Mouse (Mus musculus) heart, embryonic 12.5 days (tissue): ENCODE data around the gene Gadl1. TPM values are rescaled to one million over a fixed set of nuclear protein-coding genes. Genes with fewer than 3 reads are reported as not detected.

ENCODE experiments used
- ATAC-seq: fragments of 200-750 bp; cut with Nextera tagmentation; 2 replicates; pipeline ENCODE4 v1.8.0; 2017; ENCODE audit warnings: moderate TSS enrichment, moderate library complexity; ENCODE audit not compliant: insufficient number of reproducible peaks, low FRiP score
- H3K27ac ChIP-seq: fragments of 300-500 bp; sonication (generic); 2 replicates; pipeline ENCODE4 v1.5.1; 2016; ENCODE audit warnings: mild to moderate bottlenecking, moderate library complexity; ENCODE audit not compliant: poor library complexity, severe bottlenecking
- H3K27me3 ChIP-seq: fragments of 300-500 bp; sonication (generic); replicated peaks from 2 replicates; pipeline ENCODE4 v1.6.1; 2016; ENCODE audit warnings: mild to moderate bottlenecking, moderate library complexity
- H3K36me3 ChIP-seq: fragments of 300-500 bp; sonication (generic); 2 replicates; pipeline ENCODE4 v1.6.1; 2016; ENCODE audit warnings: mild to moderate bottlenecking, moderate library complexity
- H3K4me1 ChIP-seq: fragments of 300-500 bp; sonication (generic); replicated peaks from 2 replicates; pipeline ENCODE4 v1.6.1; 2016; ENCODE audit warnings: mild to moderate bottlenecking
- H3K4me2 ChIP-seq: fragments of 300-500 bp; sonication (generic); 2 replicates; pipeline ENCODE4 v1.6.1; 2016; ENCODE audit warnings: mild to moderate bottlenecking, moderate library complexity
- H3K4me3 ChIP-seq: fragments of 300-500 bp; sonication (generic); 2 replicates; pipeline ENCODE4 v1.5.1; 2016; ENCODE audit warnings: mild to moderate bottlenecking
- H3K9ac ChIP-seq: fragments of 300-500 bp; sonication (generic); 2 replicates; pipeline ENCODE4 v1.6.1; 2016; ENCODE audit warnings: mild to moderate bottlenecking, moderate library complexity
- H3K9me3 ChIP-seq: fragments of 300-500 bp; sonication (generic); replicated peaks from 2 replicates; pipeline ENCODE4 v1.6.1; 2016; ENCODE audit warnings: mild to moderate bottlenecking, moderate library complexity
- WGBS: fragments of 180-500 bp; shearing (Covaris S2); methylation state at CpG from one replicate; pipeline ENCODE4 v1.1.7; 2016; 5-methylcytosine and 5-hydroxymethylcytosine counted together
- polyA plus RNA-seq: library from polyadenylated mRNA; unstranded; fragments of >200 nt; fragmentation: Nextera tagmentation; extraction: Ambion mirVana; gene quantifications from 2 replicates; pipeline ENCODE4 v1.2.1, GENCODE M21; 2016

Gene Gadl1
- polyA plus RNA-seq, 1 experiment from 2014 or later, result 0.46 TPM

DNA sequence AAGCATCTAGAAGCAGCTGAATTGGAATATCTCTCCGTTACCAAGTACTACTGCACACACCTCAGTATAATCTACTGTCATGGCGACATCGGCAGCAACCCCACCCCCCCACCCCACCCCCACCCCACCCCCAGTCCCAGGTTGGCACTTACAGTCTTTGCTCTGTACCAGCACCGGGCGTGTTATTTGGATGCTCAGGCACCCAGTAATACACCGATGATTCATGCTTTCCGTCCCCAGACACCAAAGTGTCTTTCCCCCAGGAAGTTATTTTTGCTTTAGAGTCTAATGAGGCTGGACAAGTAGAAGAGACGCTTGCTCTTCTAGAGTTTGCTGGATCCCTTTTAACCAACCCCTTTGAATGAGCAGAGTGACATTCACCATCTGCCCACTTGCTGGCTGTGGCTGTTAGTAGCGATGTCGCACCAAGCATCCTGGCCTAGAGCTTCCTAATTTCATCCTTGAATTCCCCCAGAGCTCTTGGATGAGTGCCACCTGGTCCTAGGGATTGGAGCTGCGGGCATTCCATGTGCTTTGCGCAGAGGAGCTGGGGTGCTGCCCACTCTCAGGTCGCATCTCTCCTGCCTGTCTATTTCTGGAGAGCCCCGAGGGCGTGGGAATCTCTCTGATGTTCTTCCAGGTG, 68.5 kb downstream of the Gadl1 start:
- ATAC-seq, result no peak
- no peak overlapping the region for H3K27ac ChIP-seq
- peaks cover 3% of the 10 kb centered on the region for H3K4me1 ChIP-seq
- no peaks in the 10 kb centered on the region for H3K36me3 ChIP-seq
- H3K9me3 ChIP-seq, result no peaks in the 10 kb centered on the region; the same call in none of the 2 replicates
- 77% methylated on average over 15 of the region's 15 CpGs for WGBS
- H3K9ac ChIP-seq, result no peak overlapping the region
- H3K27me3 ChIP-seq, result no peaks in the 10 kb centered on the region
- no peak overlapping the region for H3K4me2 ChIP-seq
- no peak overlapping the region for H3K4me3 ChIP-seq

DNA sequence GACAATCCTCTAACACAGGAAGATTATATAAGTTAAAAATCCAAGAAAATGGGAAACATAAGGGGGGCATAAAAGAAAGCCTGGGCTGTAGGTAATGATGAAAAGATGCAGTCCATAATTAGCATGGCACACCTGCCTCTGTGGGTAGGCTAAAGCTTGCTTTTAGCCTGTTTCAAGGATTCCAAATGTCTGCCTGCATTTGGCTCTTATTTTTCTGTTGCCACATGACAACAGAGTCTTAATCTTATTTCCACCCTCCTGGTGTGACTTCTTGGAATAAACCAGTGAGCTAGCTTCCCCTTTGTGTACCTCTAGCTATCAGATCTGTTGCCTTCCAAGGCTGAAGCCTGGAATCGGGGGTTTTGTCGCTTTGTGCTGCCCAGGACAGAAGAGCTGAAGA, 69.2 kb downstream of the Gadl1 start:
- no peak overlapping the region for H3K27ac ChIP-seq
- WGBS, result 55% methylated on average over 2 of the region's 2 CpGs
- peaks cover 3% of the 10 kb centered on the region for H3K4me1 ChIP-seq
- ATAC-seq, result no peak
- no peaks in the 10 kb centered on the region for H3K27me3 ChIP-seq
- H3K4me2 ChIP-seq, result no peak overlapping the region
- H3K4me3 ChIP-seq, result no peak overlapping the region
- H3K9me3 ChIP-seq, result no peaks in the 10 kb centered on the region; the same call in none of the 2 replicates
- H3K9ac ChIP-seq, result no peak overlapping the region
- H3K36me3 ChIP-seq, result no peaks in the 10 kb centered on the region

- 84% methylated on average over 7 of the region's 7 CpGs for WGBS
- Histone ChIP-seq H3K9me3 (0 out of 2 replicates have a peak, but pooled peaks cover 4% of the 10 kb centered on the region), H3K4me2 (no peak overlapping the region), H3K9ac (no peak overlapping the region), H3K36me3 (no peaks in the 10 kb centered on the region), H3K27ac (no peak overlapping the region), H3K4me3 (no peak overlapping the region), H3K4me1 (peaks cover 13% of the 10 kb centered on the region), H3K27me3 (no peaks in the 10 kb centered on the region)
- ATAC-seq, result no peak
These were observed 81.4 kb downstream of the Gadl1 start for GRCm38 (mm10) chr9:115990661-115991060.

DNA sequence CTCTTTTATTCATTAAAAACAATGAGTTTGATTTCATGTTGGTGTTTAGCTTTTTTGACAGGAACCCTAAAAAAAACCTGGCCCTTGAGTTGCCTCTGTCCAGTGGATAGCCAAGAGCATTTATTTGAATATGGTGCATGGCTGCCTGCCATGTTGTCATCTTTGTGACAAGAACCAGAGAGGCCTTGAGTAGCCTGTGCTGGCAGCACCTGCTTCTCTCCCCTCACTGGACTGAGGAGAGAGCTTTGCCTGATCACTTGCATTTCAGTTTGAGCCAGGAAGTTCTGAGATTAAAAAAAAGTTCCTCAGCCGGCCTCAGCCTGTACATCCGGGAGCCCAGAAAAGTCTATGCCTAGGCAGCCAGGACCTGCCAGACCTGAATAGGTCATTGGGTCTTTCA, 85.5 kb downstream of the Gadl1 start:
- Histone ChIP-seq H3K27me3 (no peaks in the 10 kb centered on the region), H3K4me1 (peaks cover 18% of the 10 kb centered on the region), H3K9me3 (0 out of 2 replicates have a peak, but pooled peaks cover 7% of the 10 kb centered on the region), H3K27ac (no peak overlapping the region), H3K4me3 (no peak overlapping the region), H3K4me2 (no peak overlapping the region), H3K9ac (no peak overlapping the region), H3K36me3 (no peaks in the 10 kb centered on the region)
- no peak for ATAC-seq
- 54% methylated on average over 2 of the region's 2 CpGs for WGBS

DNA sequence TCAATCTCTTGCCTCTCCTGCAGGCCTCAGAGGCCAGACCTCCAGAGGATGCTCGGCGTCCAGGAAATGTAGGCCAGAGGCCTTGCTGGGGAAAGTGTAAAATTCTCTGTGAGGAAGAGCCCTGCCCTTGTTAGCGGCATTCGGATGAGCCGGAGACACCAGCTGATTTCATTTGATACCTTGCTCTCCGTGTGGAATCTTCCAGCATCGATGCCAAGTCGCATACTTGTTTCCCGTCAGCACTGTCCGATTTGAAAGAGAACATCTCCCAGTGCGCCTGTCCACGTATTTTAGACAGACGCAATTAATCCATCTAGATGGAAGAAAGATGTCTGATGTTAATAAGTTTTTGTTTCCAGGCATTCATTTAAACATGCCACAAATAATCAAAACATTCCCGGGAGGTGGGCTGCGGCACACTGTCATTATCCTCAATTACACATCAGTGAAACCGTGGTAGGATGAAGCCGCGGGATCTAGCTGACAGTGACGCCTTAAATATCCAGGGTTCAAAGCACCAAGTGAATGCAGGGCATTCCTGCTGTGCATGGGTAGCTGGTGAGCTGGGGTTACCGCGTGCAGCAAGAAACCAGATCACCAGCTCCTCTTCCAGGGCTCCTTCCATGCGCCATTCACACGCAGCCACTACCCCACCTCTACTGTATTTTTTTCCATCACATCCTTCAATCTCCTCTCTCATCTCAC, 86.8 kb downstream of the Gadl1 start:
- H3K36me3 ChIP-seq, result no peaks in the 10 kb centered on the region
- no peak overlapping the region for H3K4me2 ChIP-seq
- H3K27me3 ChIP-seq, result no peaks in the 10 kb centered on the region
- H3K9me3 ChIP-seq, result 0 out of 2 replicates have a peak, but pooled peaks cover 3% of the 10 kb centered on the region
- 85% methylated on average over 23 of the region's 23 CpGs for WGBS
- no peak overlapping the region for H3K9ac ChIP-seq
- H3K4me1 ChIP-seq, result peaks cover 18% of the 10 kb centered on the region
- no peak for ATAC-seq
- no peak overlapping the region for H3K4me3 ChIP-seq
- no peak overlapping the region for H3K27ac ChIP-seq

DNA sequence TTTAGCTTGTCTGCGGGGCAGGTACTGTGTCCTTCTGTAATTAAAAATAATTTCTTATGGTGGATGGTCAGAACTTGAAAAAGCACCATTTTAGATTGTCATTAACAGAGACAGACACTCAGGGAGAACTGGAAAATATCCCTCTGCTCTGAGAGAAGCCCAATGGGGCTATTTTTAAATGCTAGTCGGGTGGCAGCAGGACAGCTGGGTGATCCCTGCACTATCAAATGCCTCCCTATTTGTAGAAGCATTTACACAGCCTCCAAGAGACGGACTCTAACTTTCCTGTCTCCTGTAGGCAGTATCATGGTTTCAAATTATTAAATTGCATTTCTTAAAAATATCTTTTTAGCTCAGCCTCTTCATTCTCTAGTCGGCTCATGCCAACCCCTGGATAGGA, 89.1 kb downstream of the Gadl1 start:
- no peak overlapping the region for H3K4me3 ChIP-seq
- 0 out of 2 replicates have a peak, but pooled peaks cover 3% of the 10 kb centered on the region for H3K9me3 ChIP-seq
- no peaks in the 10 kb centered on the region for H3K27me3 ChIP-seq
- peak overlapping the region; percentile 76 for H3K27ac ChIP-seq
- WGBS, result 43% methylated on average over 4 of the region's 4 CpGs
- H3K9ac ChIP-seq, result no peak overlapping the region
- H3K4me2 ChIP-seq, result peak overlapping the region; percentile 17
- H3K4me1 ChIP-seq, result peaks cover 23% of the 10 kb centered on the region
- ATAC-seq, result no peak
- H3K36me3 ChIP-seq, result no peaks in the 10 kb centered on the region

DNA sequence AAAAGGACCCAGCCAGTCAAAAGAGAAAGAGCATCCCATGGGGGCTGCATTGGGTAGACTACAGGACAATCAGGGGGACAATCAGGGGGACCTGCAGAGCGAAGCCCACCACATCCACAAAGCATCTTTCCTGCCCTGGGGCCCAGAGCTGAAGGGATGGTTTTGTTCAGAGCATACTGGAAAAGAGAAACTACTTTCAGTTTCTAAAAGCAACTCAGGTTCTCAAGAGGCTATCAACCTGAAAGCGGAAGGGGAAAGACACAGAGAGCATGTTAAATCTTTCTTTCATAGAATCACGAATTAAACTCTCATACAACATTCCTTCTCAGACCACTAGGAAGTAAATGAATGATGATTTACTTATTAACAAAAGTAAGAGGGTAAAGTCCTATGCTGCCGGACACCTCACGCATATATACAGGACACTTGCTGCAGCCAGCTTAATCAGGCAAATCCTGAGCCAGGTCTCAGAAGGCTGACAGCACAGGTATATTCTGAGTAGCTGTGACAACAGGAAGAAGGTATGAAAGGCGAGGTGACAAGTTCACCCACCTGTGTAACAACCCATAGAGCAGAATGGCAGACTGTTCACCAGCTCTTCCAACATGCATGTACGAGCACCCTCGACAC, 90.2 kb downstream of the Gadl1 start:
- ATAC-seq, result no peak
- H3K27me3 ChIP-seq, result no peaks in the 10 kb centered on the region
- no peak overlapping the region for H3K4me2 ChIP-seq
- H3K36me3 ChIP-seq, result no peaks in the 10 kb centered on the region
- 0 out of 2 replicates have a peak, but pooled peaks cover 3% of the 10 kb centered on the region for H3K9me3 ChIP-seq
- H3K4me1 ChIP-seq, result peaks cover 26% of the 10 kb centered on the region
- no peak overlapping the region for H3K27ac ChIP-seq
- 83% methylated on average over 8 of the region's 8 CpGs for WGBS
- H3K9ac ChIP-seq, result no peak overlapping the region
- no peak overlapping the region for H3K4me3 ChIP-seq

GRCm38 (mm10) chr9:116013911-116014310, 104.7 kb downstream of the Gadl1 start:
- H3K4me1 ChIP-seq, result no peaks in the 10 kb centered on the region
- no peak for ATAC-seq
- no peak overlapping the region for H3K4me2 ChIP-seq
- no peak overlapping the region for H3K4me3 ChIP-seq
- no peaks in the 10 kb centered on the region for H3K27me3 ChIP-seq
- H3K9me3 ChIP-seq, result 0 out of 2 replicates have a peak, but pooled peaks cover 8% of the 10 kb centered on the region
- no peak overlapping the region for H3K27ac ChIP-seq
- H3K36me3 ChIP-seq, result no peaks in the 10 kb centered on the region
- H3K9ac ChIP-seq, result no peak overlapping the region
- 76% methylated on average over 4 of the region's 4 CpGs for WGBS

DNA sequence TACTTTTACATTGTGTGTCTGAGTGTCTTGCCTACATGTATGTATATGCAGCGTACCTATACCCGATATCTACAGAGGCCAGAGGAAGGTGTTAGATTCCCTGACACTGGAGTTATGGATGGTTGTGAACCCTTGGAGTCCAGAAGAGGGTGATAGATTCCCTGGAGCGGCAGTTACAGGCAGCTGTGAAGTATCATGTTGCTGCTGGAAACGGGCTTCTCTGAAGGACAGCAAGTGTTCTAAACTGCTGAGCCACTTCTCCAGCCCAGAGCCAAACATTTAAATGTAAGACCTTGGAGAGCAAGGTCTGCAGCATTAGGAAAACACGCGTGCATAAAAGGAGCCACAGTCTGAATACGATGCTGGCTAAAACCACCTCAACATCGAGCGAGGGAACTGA, 107.0 kb downstream of the Gadl1 start:
- H3K27me3 ChIP-seq, result no peaks in the 10 kb centered on the region
- H3K9ac ChIP-seq, result no peak overlapping the region
- no peak for ATAC-seq
- H3K9me3 ChIP-seq, result 0 out of 2 replicates have a peak, but pooled peaks cover 3% of the 10 kb centered on the region
- no peak overlapping the region for H3K4me2 ChIP-seq
- H3K27ac ChIP-seq, result no peak overlapping the region
- H3K4me1 ChIP-seq, result no peaks in the 10 kb centered on the region
- H3K36me3 ChIP-seq, result no peaks in the 10 kb centered on the region
- H3K4me3 ChIP-seq, result no peak overlapping the region
- WGBS, result 72% methylated on average over 9 of the region's 9 CpGs

- H3K36me3 ChIP-seq, result no peaks in the 10 kb centered on the region
- H3K27ac ChIP-seq, result no peak overlapping the region
- H3K9ac ChIP-seq, result no peak overlapping the region
- H3K27me3 ChIP-seq, result no peaks in the 10 kb centered on the region
- 83% methylated on average over 3 of the region's 3 CpGs for WGBS
- no peaks in the 10 kb centered on the region for H3K4me1 ChIP-seq
- H3K4me2 ChIP-seq, result no peak overlapping the region
- ATAC-seq, result no peak
- H3K4me3 ChIP-seq, result no peak overlapping the region
- H3K9me3 ChIP-seq, result 0 out of 2 replicates have a peak, but pooled peaks cover 3% of the 10 kb centered on the region
These were observed 107.8 kb downstream of the Gadl1 start for GRCm38 (mm10) chr9:116017091-116017490.

DNA sequence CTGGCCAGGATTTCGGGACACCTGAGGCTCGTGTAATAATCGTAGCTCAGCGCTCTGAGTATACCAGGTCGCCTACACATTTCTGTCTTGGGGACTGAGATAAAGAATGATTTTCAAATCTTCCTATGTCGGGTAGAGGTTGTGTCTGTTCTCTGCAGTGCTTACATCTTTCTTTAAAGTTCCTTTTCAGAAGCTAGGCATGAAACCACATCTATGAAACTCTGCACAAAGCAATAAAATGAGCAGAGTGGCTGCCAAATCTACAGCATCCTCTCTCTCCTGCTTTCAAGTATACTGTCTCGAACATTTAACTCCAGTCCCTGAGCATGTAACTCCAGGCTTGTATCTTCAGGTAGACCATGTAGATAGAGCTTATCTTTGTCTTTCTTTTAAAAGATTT, 109.3 kb downstream of the Gadl1 start:
- Histone ChIP-seq H3K9ac (no peak overlapping the region), H3K4me1 (no peaks in the 10 kb centered on the region), H3K36me3 (no peaks in the 10 kb centered on the region), H3K9me3 (peaks cover 3% of the 10 kb centered on the region; the same call in 1 of the 2 replicates), H3K27me3 (no peaks in the 10 kb centered on the region), H3K4me2 (no peak overlapping the region), H3K4me3 (no peak overlapping the region), H3K27ac (no peak overlapping the region)
- ATAC-seq, result no peak
- 83% methylated on average over 7 of the region's 7 CpGs for WGBS
